Mouse (Mus musculus) embryonic facial prominence, embryonic 11.5 days (tissue): ENCODE measurements at regions not wholly inside any gene's neighbourhood (a gene's known extent, or its start where the extent isn't known, plus 50 kb on each side); places are given as distances from the start of the nearest gene placed in this dataset.

Experiments
- ATAC-seq: fragments of 200-750 bp; cut with Nextera tagmentation; replicated peaks from 2 replicates; pipeline ENCODE4 v1.8.0; 2017; ENCODE audit warnings: low read depth; ENCODE audit not compliant: insufficient number of reproducible peaks, low FRiP score, low TSS enrichment
- DNase-seq: peaks from one replicate; pipeline ENCODE4 v3.0.0-alpha.2; 2015; ENCODE audit warnings: low spot score
- H3K27ac ChIP-seq: fragments of 300-500 bp; sonication (generic); replicated peaks from 2 replicates; pipeline ENCODE4 v1.5.1; 2014; ENCODE audit warnings: mild to moderate bottlenecking, low read depth, low read length, control low read depth
- H3K27me3 ChIP-seq: fragments of 300-500 bp; sonication (generic); 2 replicates; pipeline ENCODE4 v1.6.1; 2014; ENCODE audit warnings: mild to moderate bottlenecking, low read length, moderate library complexity, mixed read lengths; ENCODE audit not compliant: control insufficient read depth, insufficient read depth
- H3K36me3 ChIP-seq: fragments of 300-500 bp; sonication (generic); replicated peaks from 2 replicates; pipeline ENCODE4 v1.6.1; 2014; ENCODE audit warnings: low read depth, mild to moderate bottlenecking, low read length, moderate library complexity, mixed read lengths; ENCODE audit not compliant: control insufficient read depth, insufficient read depth
- H3K4me1 ChIP-seq: fragments of 300-500 bp; sonication (generic); 2 replicates; pipeline ENCODE4 v1.6.1; 2014; ENCODE audit warnings: low read length, mixed read lengths; ENCODE audit not compliant: control insufficient read depth, insufficient read depth
- H3K4me2 ChIP-seq: fragments of 300-500 bp; sonication (generic); 2 replicates; pipeline ENCODE4 v1.6.1; 2014; ENCODE audit warnings: low read depth, mild to moderate bottlenecking, control low read depth, low read length, moderate library complexity
- H3K4me3 ChIP-seq: fragments of 300-500 bp; sonication (generic); 2 replicates; pipeline ENCODE4 v1.5.1; 2014; ENCODE audit warnings: low read depth, low read length, control low read depth
- H3K9ac ChIP-seq: fragments of 300-500 bp; sonication (generic); replicated peaks from 2 replicates; pipeline ENCODE4 v1.6.1; 2014; ENCODE audit warnings: mild to moderate bottlenecking, control low read depth, low read length
- H3K9me3 ChIP-seq: fragments of 300-500 bp; sonication (generic); replicated peaks from 2 replicates; pipeline ENCODE4 v1.6.1; 2016; ENCODE audit warnings: mild to moderate bottlenecking, low read length, inconsistent platforms, mixed read lengths; ENCODE audit not compliant: control insufficient read depth
- WGBS: fragments of 180-500 bp; shearing (Covaris S2); extraction: QIAGEN DNeasy Blood & Tissue Kit; methylation state at CpG from one replicate; pipeline ENCODE4 v1.1.7; 2014; 5-methylcytosine and 5-hydroxymethylcytosine counted together

DNA sequence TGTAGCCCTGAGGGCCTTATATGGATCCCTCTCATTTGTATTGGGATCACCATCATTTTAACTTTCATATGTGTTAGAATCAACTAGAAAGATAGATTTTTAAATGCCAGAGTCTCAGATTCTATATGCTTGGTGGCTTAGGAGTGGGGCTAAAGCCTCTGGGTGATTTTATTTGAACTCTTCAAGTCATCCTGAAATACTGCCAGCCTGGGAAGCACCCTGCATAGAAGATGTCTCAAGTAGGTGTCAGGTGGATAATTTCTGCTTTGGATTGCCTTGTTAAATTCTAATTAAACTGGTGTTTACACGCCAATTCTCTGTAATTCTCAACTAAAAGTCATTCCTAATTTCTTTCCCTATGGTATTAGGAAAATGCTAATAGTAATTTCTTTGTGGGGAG is 4154.0 kb downstream of the 9330182O14Rik start:
- H3K4me1 ChIP-seq: no peaks in the 10 kb centered on the region
- ATAC-seq (no peak), DNase-seq (no peak)
- H3K9ac ChIP-seq: no peak overlapping the region
- no peaks in the 10 kb centered on the region for H3K27me3 ChIP-seq
- no peak overlapping the region for H3K27ac ChIP-seq
- H3K36me3 ChIP-seq: no peaks in the 10 kb centered on the region
- H3K9me3 ChIP-seq: no peaks in the 10 kb centered on the region
- no peak overlapping the region for H3K4me3 ChIP-seq
- 76% methylated on average over 1 of the region's 1 CpGs for WGBS
- no peak overlapping the region for H3K4me2 ChIP-seq

DNA sequence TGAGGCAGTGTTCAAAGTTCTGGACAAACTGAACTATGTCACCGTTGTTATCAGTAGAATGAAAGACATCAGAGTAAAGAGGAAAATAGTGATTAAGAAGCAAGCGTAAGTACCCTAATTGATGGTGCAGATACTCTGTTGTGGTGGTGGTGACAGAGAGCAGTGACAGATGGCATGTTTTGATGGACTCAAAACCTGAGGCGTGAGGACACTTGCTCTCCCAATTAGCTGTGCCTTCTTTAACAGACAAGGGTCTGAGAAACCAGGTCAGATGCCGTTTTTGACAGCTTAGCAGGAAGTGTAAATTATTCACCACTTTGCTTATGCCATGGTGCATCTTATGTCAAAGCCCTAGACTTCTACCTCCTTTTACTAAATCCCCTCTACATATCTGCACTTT is 4154.5 kb downstream of the 9330182O14Rik start:
- no peak overlapping the region for H3K9ac ChIP-seq
- H3K4me1 ChIP-seq: no peaks in the 10 kb centered on the region
- no peaks in the 10 kb centered on the region for H3K36me3 ChIP-seq
- no peak overlapping the region for H3K27ac ChIP-seq
- DNase-seq: no peak
- no peaks in the 10 kb centered on the region for H3K27me3 ChIP-seq
- no peak overlapping the region for H3K4me3 ChIP-seq
- H3K9me3 ChIP-seq: no peaks in the 10 kb centered on the region
- ATAC-seq: no peak
- 74% methylated on average over 4 of the region's 4 CpGs for WGBS
- no peak overlapping the region for H3K4me2 ChIP-seq

DNA sequence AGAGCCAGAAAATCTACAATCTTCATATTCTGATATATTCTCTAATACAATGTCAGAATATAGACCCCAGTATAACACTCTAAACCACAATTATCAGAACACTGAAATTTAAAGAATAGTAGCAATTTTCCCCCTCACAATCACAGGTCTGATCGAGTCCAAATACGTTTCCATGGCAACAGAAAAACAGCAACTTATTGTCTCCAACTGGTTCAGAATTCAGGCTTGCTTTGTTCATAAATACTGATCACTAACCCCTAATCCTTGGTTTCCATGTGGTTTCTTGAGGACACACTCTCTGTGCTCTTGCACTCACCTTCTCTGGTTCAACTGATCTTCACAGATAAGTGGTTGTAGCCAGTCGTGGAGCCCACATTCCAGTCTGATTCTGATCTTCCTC is 4167.3 kb downstream of the 9330182O14Rik start:
- H3K4me1 ChIP-seq: no peaks in the 10 kb centered on the region
- DNase-seq: peak; percentile 4
- no peak overlapping the region for H3K4me2 ChIP-seq
- WGBS: 78% methylated on average over 3 of the region's 3 CpGs
- ATAC-seq: no peak
- H3K9me3 ChIP-seq: no peaks in the 10 kb centered on the region
- no peak overlapping the region for H3K27ac ChIP-seq
- no peaks in the 10 kb centered on the region for H3K36me3 ChIP-seq
- no peak overlapping the region for H3K9ac ChIP-seq
- no peaks in the 10 kb centered on the region for H3K27me3 ChIP-seq
- H3K4me3 ChIP-seq: no peak overlapping the region

DNA sequence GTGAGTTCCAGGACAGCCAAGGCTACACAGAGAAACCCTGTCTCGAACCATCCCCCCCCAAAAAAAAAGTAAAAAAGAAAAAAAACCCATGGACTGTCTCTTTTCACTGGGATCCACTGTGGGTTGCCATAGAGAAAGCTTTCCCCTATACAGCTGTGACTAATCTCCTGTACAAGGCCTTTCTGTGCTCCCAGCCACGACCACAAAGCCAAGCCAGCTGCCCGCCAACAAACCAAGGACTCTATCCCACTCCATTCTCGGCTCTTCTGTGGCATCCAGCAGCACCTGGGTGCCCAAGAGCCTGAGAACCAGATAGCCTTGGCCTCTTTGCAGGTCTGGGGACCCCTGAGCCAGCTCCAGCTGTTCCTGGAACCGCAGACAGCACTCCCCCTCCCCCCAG is 4176.7 kb downstream of the 9330182O14Rik start:
- Histone ChIP-seq H3K4me3 (no peak overlapping the region), H3K9me3 (no peaks in the 10 kb centered on the region), H3K9ac (no peak overlapping the region), H3K27me3 (no peaks in the 10 kb centered on the region), H3K4me2 (no peak overlapping the region), H3K36me3 (no peaks in the 10 kb centered on the region), H3K27ac (no peak overlapping the region), H3K4me1 (no peaks in the 10 kb centered on the region)
- ATAC-seq: no peak
- no peak for DNase-seq
- 74% methylated on average over 5 of the region's 5 CpGs for WGBS

DNA sequence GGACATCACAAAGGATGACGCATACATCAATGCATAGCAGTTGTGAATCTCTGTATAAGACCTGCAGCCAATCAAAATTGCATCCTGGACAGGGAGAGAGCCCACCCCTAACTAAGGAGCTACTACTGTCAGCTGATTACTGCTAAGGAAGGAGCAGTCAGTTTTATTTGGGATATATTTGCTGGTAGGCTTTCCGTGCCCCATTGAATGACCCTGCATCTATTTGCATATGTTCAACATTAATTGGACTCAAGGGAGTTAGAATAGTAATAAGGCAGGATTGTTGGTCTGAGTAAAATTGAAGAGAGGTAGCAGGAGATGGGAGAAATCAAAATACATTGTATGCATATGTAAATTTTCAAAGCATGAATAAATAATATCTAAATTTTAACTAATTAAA is 4179.1 kb downstream of the 9330182O14Rik start:
- 79% methylated on average over 2 of the region's 2 CpGs for WGBS
- DNase-seq (no peak), ATAC-seq (no peak)
- Histone ChIP-seq H3K27me3 (no peaks in the 10 kb centered on the region), H3K36me3 (no peaks in the 10 kb centered on the region), H3K4me1 (no peaks in the 10 kb centered on the region), H3K4me2 (no peak overlapping the region), H3K27ac (no peak overlapping the region), H3K4me3 (no peak overlapping the region), H3K9me3 (no peaks in the 10 kb centered on the region), H3K9ac (no peak overlapping the region)
